Mouse (Mus musculus) cerebellum, adult 11-12 months (tissue): ENCODE results near the gene Iscu.
"Not testable (repeated sequence)": the region's sequence is repeated elsewhere in the genome, so short reads cannot be mapped to it uniquely, and the experiment has no call there.

Experiments
- DNase-seq: peaks from one replicate; pipeline ENCODE4 v3.0.0; 2022

The Iscu gene

GRCm38 (mm10) chr5:113761585-113761984 lies 11.0 kb upstream of the Iscu start:
- no peak for DNase-seq

GRCm38 (mm10) chr5:113764426-113764825 lies 8.1 kb upstream of the Iscu start:
- no peak for DNase-seq

GRCm38 (mm10) chr5:113765641-113766526 lies 6.7 kb upstream of the Iscu start:
- DNase-seq: no peak

- DNase-seq: no peak
Observed at GRCm38 (mm10) chr5:113768806-113769205, 3.7 kb upstream of the Iscu start.

GRCm38 (mm10) chr5:113771213-113772162 lies 1.1 kb upstream of the Iscu start:
- DNase-seq: peak; percentile 89

- DNase-seq: no peak
Observed at GRCm38 (mm10) chr5:113772905-113773519, 464 bp downstream of the Iscu start.

GRCm38 (mm10) chr5:113773664-113774063 lies 1.1 kb downstream of the Iscu start:
- DNase-seq: peak; percentile 70

- DNase-seq: no peak
Observed at GRCm38 (mm10) chr5:113775585-113775984, 3.0 kb downstream of the Iscu start.

- DNase-seq: no peak
Observed at GRCm38 (mm10) chr5:113776128-113776895, 3.8 kb downstream of the Iscu start.

GRCm38 (mm10) chr5:113776896-113777226 lies 4.3 kb downstream of the Iscu start:
- DNase-seq: no peak

- DNase-seq: not testable (repeated sequence)
Observed at GRCm38 (mm10) chr5:113777728-113778127, 5.2 kb downstream of the Iscu start.

- DNase-seq: no peak
Observed at GRCm38 (mm10) chr5:113779569-113779968, 7.0 kb downstream of the Iscu start.

- no peak for DNase-seq
Observed at GRCm38 (mm10) chr5:113780082-113780752, 7.7 kb downstream of the Iscu start.

GRCm38 (mm10) chr5:113780763-113781162 lies 8.2 kb downstream of the Iscu start:
- no peak for DNase-seq

GRCm38 (mm10) chr5:113781254-113781653 lies 8.7 kb downstream of the Iscu start:
- DNase-seq: no peak

- DNase-seq: no peak
Observed at GRCm38 (mm10) chr5:113781875-113782274, 9.3 kb downstream of the Iscu start.

- no peak for DNase-seq
Observed at GRCm38 (mm10) chr5:113782624-113783023, 10.1 kb downstream of the Iscu start.

GRCm38 (mm10) chr5:113783581-113784001 lies 11.0 kb downstream of the Iscu start:
- DNase-seq: no peak

- DNase-seq: not testable (repeated sequence)
Observed at GRCm38 (mm10) chr5:113784104-113784503, 11.6 kb downstream of the Iscu start.

GRCm38 (mm10) chr5:113786985-113787384 lies 14.4 kb downstream of the Iscu start:
- DNase-seq: no peak

- no peak for DNase-seq
Observed at GRCm38 (mm10) chr5:113788645-113789044, 16.1 kb downstream of the Iscu start.
